Mouse (Mus musculus) ES-CJ7 (cell line): ENCODE data around the gene Atp9a.
A peak's percentile ranks its signal among the peaks of the same experiment; 100 is the strongest.

Experiments used
- DNase-seq: peaks from one replicate; pipeline ENCODE4 v3.0.0; 2011; ENCODE audit warnings: low read depth, low spot score

Atp9a gene

GRCm38 (mm10) chr2:168682721-168683120 is 59.5 kb downstream of the Atp9a start:
- DNase-seq = no peak

- no peak for DNase-seq
These were observed 60.7 kb downstream of the Atp9a start for GRCm38 (mm10) chr2:168681531-168681930.

GRCm38 (mm10) chr2:168679381-168680199 is 62.6 kb downstream of the Atp9a start:
- DNase-seq = peak; percentile 82

DNA sequence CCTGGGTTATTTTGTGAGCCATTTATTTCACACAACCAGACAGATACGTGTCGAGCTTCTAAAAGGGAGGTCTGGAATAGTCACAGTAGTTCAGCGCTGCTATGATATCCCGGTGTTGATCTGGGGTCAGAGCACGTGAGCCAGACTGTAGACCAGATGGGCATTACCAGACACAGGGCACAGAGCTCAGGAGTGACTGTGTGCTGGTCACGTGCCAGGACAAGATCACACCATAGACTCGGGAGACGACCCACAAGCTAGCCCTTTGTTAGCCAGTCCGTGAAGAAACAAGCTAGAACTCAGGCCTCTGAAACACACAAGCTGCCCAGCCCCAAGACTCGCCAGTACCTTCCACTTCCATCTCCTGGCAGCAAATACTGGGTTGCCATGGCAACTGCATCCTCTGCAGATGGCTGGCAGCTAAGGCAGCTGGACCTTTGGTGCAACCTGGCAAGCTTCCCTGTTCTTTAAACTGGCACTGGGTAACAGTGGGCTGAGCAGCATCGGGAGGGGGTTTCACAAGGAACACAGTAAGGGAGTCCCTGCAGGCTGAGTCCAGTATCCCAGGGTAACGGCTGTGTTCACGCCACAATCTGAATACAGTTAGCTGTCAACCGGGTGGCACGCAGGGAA is 63.4 kb downstream of the Atp9a start:
- DNase-seq = no peak

- DNase-seq = no peak
These were observed 64.6 kb downstream of the Atp9a start for GRCm38 (mm10) chr2:168677650-168678049.

GRCm38 (mm10) chr2:168671724-168672123 is 70.5 kb downstream of the Atp9a start:
- no peak for DNase-seq

GRCm38 (mm10) chr2:168670241-168670640 is 72.0 kb downstream of the Atp9a start:
- no peak for DNase-seq

GRCm38 (mm10) chr2:168669762-168670161 is 72.4 kb downstream of the Atp9a start:
- DNase-seq = no peak

DNA sequence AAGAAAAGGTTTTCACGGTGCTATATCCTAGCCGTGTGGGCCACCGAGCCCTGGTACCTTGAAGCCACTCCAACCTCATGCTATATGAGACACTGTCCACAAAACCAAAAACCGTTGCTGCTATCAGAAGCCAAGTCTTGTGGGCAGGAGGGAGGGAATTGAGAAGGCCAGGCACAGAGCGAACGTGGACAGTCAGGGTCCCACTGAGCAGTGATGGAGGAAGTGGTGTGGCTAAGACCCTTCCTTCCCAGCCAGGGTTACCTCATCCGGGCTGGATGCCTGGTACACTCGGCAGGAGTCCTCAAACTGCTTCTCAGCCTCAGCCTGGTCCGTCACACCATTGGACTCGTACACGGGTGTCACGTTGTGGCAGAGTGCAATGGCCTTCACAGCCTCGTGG is 74.5 kb downstream of the Atp9a start:
- DNase-seq = no peak

GRCm38 (mm10) chr2:168665680-168666079 is 76.5 kb downstream of the Atp9a start:
- DNase-seq = no peak

DNA sequence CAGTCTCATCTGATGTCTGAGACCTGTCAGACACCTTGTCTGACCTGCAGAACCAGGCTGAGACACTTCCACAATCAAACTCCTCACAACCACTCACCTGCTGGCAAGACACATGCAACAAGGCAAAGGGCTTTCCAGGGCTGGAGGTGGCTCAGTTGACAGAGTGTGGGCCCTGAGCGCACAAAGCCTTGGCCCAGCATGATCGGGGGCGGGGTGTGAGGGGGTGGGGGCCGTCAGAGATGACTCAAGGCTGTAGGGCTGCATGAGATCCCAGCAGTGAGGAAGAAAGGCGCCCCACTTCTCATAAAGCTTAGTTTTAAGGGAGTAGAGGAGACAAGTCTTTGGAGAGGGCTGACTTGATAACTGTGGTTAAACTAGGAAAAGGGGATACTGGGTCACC is 78.5 kb downstream of the Atp9a start:
- DNase-seq = no peak

DNA sequence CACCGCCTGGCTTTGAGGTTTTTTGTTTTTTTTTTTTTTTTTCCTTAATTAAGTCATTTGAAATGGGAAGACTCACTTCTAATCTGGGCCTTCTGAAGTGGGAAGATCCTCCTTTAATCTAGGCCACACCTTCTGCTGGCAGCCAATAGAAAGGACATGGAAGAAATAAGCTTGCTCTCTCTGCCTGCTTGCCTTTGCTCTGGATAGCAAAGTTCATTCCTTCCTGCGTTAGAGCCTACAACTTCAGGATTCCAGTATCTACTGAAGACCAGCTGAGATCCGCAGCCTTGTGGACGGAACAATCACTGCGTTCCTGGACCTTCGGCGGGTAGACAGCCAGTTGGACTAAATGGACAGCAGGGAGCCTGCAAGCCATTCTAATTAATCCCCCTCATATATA is 79.0 kb downstream of the Atp9a start:
- DNase-seq = no peak

GRCm38 (mm10) chr2:168661802-168662201 is 80.4 kb downstream of the Atp9a start:
- DNase-seq = peak; percentile 59

GRCm38 (mm10) chr2:168660344-168660743 is 81.9 kb downstream of the Atp9a start:
- DNase-seq = peak; percentile 68

DNA sequence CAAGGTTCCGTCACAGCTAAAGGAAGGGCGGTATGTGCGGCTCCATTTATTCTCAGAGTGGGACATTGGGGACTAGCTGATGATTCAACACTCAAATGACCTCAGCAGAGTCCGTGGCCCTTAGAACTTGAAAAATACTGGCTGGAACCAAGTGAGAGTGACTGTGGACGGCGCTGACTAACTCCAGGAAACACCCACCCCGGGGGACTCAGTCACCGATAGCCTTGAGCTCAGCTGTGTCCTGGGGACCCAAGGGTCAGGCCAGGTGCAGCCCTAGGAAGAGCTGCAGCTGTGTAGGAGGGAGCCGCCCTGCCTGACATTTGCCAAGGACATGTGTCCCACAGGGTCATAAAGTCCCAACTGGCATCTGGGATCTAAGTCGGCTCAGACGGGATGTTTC is 83.7 kb downstream of the Atp9a start:
- no peak for DNase-seq

GRCm38 (mm10) chr2:168656569-168657308 is 85.5 kb downstream of the Atp9a start:
- DNase-seq = no peak

DNA sequence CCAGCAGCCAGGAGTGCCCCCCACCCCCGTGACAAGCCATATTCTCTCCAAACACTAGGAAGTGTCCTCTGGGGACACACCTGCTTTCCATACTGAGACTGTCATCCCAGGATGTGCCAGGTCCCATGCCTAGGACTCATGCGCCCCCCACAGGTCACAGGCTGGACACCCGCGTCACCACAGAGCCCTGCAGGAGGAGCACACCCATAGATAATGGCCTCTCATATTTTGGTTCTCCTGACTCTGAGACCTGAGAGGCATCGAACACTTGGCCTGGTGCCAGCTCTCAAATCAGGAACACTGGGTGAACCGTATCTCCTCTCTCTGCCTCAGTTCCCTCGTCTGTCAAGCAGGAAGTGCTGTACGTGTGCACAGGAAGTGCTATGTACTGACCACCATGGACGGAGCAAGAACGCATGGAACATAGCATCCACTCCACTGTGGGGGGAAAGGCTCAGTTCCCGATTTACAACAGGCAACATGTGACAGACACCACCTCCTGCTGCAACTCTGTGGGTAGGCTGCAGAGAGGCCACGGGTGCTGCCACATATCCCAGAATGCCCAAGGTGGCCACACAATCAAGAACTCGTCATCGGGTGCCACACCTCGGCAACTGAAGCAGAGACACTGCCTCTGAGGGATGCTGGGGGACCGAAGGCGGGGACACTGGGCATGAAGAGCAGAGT is 87.1 kb downstream of the Atp9a start:
- no peak for DNase-seq

DNA sequence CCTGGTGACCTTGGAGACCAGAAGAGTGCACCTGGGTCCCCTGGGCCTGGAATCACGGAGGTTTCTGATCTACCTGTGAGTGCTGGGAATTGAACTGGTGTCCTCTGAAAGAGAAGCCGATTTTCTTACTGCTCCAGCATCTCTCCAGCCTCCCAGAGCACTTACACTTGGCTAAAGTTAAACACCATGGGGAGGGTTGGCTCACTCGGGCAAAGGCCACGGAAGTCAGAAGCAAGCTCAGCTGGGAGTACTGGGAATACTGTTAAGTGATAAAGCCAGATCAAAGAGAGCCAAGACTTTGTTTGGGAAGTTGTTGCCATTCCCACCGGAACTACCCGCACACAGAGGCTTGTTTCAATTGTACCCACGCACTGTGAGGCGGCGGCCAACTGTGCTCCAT is 87.7 kb downstream of the Atp9a start:
- no peak for DNase-seq

- peak; percentile 62 for DNase-seq
These were observed 90.5 kb downstream of the Atp9a start for GRCm38 (mm10) chr2:168651757-168652156.

- DNase-seq = no peak
These were observed 94.0 kb downstream of the Atp9a start for GRCm38 (mm10) chr2:168648171-168648570.

GRCm38 (mm10) chr2:168644855-168645254 is 97.4 kb downstream of the Atp9a start:
- DNase-seq = no peak
